Mouse (Mus musculus) embryonic fibroblast, embryonic 13.5 days (primary cell): ENCODE data around the gene Ak4.

Experiments used
- CTCF ChIP-seq: IDR thresholded peaks from 2 replicates; pipeline ENCODE4 v1.5.1; 2011; ENCODE audit warnings: mild to moderate bottlenecking, control low read depth, low read length, moderate library complexity, borderline replicate concordance; ENCODE audit not compliant: insufficient read depth
- POLR2A ChIP-seq: IDR thresholded peaks from 2 replicates; pipeline ENCODE4 v1.6.1; 2011; ENCODE audit warnings: low read depth, mild to moderate bottlenecking, control low read depth, low read length, moderate library complexity

DNA sequence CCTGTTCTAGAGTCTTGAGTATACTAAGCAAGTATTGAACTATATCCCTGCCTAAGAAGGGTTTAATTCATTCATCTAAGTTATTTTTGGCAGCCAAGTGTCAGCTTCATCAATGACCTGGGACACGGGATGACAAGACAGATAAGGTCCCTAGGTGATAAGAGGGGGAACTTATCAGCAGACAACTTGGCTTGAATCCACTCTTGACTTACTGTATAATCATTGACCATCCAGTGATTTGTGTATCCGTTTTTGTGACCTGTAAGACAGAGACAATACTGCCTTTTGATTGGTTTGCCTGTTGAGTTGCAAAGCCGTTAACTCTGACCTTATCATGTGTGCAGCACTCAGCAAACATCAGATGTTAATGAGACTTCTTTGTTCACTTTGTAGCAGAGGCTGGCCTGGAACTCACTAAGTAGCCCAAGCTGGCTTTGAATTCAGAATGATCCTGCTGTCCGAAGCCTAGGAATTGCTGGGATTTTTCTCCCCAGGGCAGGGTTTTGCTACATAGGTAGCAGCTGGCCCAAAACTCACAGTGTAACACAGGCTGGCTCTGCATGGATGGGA is 19.0 kb upstream of the Ak4 start:
- TF ChIP-seq POLR2A (no peak), CTCF (no peak)
